8 mouse cellular contexts compared by ENCODE assay signal in the genomic region with DNA sequence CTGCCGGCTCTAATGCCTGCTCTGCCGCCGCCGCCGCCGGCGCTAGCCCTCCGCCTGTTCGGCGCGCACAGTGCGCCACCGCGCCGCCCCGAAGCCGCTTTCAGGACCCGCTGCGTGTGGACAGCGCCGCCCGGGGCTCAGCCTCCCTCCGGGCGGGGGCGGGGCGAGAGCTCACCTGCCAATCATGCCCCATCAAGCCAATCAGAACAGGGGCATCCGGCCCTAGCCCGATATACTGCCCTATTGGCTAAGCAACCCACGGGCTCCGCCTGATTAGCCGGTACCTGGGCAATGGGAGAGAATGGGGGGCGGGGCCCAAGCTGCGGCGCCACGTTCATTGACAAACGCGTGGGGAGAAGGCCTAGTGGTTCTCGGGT. TPM values are rescaled to one million over a fixed set of nuclear protein-coding genes. Genes with fewer than 3 reads are reported as not detected.
DNase-seq lines count a peak whose midpoint lies in the region; ATAC-seq lines count a peak whose summit lies in the region.

No protein-coding gene starts in this region.

- peak; percentile 65 for DNase-seq in c-Kit-positive CD71-positive TER-119-positive erythroid progenitor cells, embryonic 14.5 days (ENCODE audit: low spot score)
- DNase-seq in forebrain, embryonic 14.5 days (ENCODE audit: low spot score): peak; percentile 96
- peak; percentile 90 to 92 for DNase-seq in heart, postnatal 10 days
- DNase-seq in kidney, postnatal 25 days: peak; percentile 85 to 91
- DNase-seq in neural tube, embryonic 11.5 days (ENCODE audit: low spot score): peak; percentile 96

- H3K4me2 ChIP-seq in forebrain, embryonic 14.5 days (ENCODE audit: low read length): peak overlapping the region; percentile 64
- peak overlapping the region; percentile 53 for H3K4me2 ChIP-seq in liver, embryonic 16.5 days (ENCODE audit: low read depth, low read length)
- peak overlapping the region; percentile 64 for H3K4me2 ChIP-seq in neural tube, embryonic 11.5 days (ENCODE audit: low read depth)
- peak overlapping the region; percentile 90 for H3K4me2 ChIP-seq in stomach, embryonic 15.5 days

- under 1% methylated on average over 38 of the region's 38 CpGs for WGBS in forebrain, embryonic 14.5 days
- WGBS in liver, embryonic 16.5 days (ENCODE audit: insufficient replicate concordance): 0% methylated on average over 38 of the region's 38 CpGs
- WGBS in neural tube, embryonic 11.5 days: 0% methylated on average over 31 of the region's 38 CpGs
- WGBS in stomach, embryonic 15.5 days: under 1% methylated on average over 38 of the region's 38 CpGs

- peak overlapping the region; percentile 39 for H3K4me3 ChIP-seq in forebrain, embryonic 14.5 days (ENCODE audit: low read depth, low read length)
- peak overlapping the region; percentile 52 for H3K4me3 ChIP-seq in liver, embryonic 16.5 days (ENCODE audit: low read depth, low read length)
- peak overlapping the region; percentile 34 for H3K4me3 ChIP-seq in neural tube, embryonic 11.5 days (ENCODE audit: low read depth, low read length)
- peak overlapping the region; percentile 44 for H3K4me3 ChIP-seq in stomach, embryonic 15.5 days (replicated peaks)

- H3K9me3 ChIP-seq in forebrain, embryonic 14.5 days (replicated peaks; ENCODE audit: control insufficient read depth, low read length): no peaks in the 10 kb centered on the region
- no peaks in the 10 kb centered on the region for H3K9me3 ChIP-seq in liver, embryonic 16.5 days (replicated peaks; ENCODE audit: control insufficient read depth, low read length)
- H3K9me3 ChIP-seq in neural tube, embryonic 11.5 days (ENCODE audit: control insufficient read depth, low read length): no peaks in the 10 kb centered on the region
- H3K9me3 ChIP-seq in stomach, embryonic 15.5 days: no peaks in the 10 kb centered on the region

- H3K9ac ChIP-seq in forebrain, embryonic 14.5 days (ENCODE audit: low read length): peak overlapping the region; percentile 17; the same call in 1 of the 2 replicates
- H3K9ac ChIP-seq in liver, embryonic 16.5 days (ENCODE audit: low read depth, low read length): no peak overlapping the region
- H3K9ac ChIP-seq in neural tube, embryonic 11.5 days (ENCODE audit: low read length): no peak overlapping the region; the same call in 1 of the 2 replicates
- H3K9ac ChIP-seq in stomach, embryonic 15.5 days: no peak overlapping the region

- peaks cover 99% of the 10 kb centered on the region for H3K27me3 ChIP-seq in forebrain, embryonic 14.5 days (replicated peaks; ENCODE audit: control insufficient read depth, insufficient read depth, low read length)
- peaks cover 95% of the 10 kb centered on the region for H3K27me3 ChIP-seq in liver, embryonic 16.5 days (ENCODE audit: control insufficient read depth, insufficient read depth, low read depth, low read length)
- H3K27me3 ChIP-seq in neural tube, embryonic 11.5 days (ENCODE audit: control insufficient read depth, insufficient read depth, low read length): peaks cover 96% of the 10 kb centered on the region
- H3K27me3 ChIP-seq in stomach, embryonic 15.5 days (replicated peaks): peaks cover 93% of the 10 kb centered on the region

- H3K4me1 ChIP-seq in forebrain, embryonic 14.5 days (ENCODE audit: control insufficient read depth, insufficient read depth, low read length): peaks cover 5% of the 10 kb centered on the region; the same call in 1 of the 2 replicates
- no peaks in the 10 kb centered on the region; the same call in 1 of the 2 replicates for H3K4me1 ChIP-seq in liver, embryonic 16.5 days (ENCODE audit: control insufficient read depth, low read depth, low read length)
- H3K4me1 ChIP-seq in neural tube, embryonic 11.5 days (ENCODE audit: control insufficient read depth, insufficient read depth, low read length): peaks cover 14% of the 10 kb centered on the region
- peaks cover 18% of the 10 kb centered on the region for H3K4me1 ChIP-seq in stomach, embryonic 15.5 days

- no peaks in the 10 kb centered on the region for H3K36me3 ChIP-seq in forebrain, embryonic 14.5 days (ENCODE audit: control insufficient read depth, insufficient read depth, low read length)
- no peaks in the 10 kb centered on the region for H3K36me3 ChIP-seq in liver, embryonic 16.5 days (ENCODE audit: control insufficient read depth, insufficient read depth)
- H3K36me3 ChIP-seq in neural tube, embryonic 11.5 days (ENCODE audit: control insufficient read depth, insufficient read depth, low read length): no peaks in the 10 kb centered on the region
- no peaks in the 10 kb centered on the region for H3K36me3 ChIP-seq in stomach, embryonic 15.5 days

- no peak overlapping the region for H3K27ac ChIP-seq in forebrain, embryonic 14.5 days (ENCODE audit: low read depth, low read length)
- H3K27ac ChIP-seq in liver, embryonic 16.5 days (ENCODE audit: low read length): no peak overlapping the region
- H3K27ac ChIP-seq in neural tube, embryonic 11.5 days (ENCODE audit: low read depth, low read length): no peak overlapping the region
- no peak overlapping the region for H3K27ac ChIP-seq in stomach, embryonic 15.5 days

- intact Hi-C loops in heart, postnatal 10 days (cut with DNase I): no loop called here

- ATAC-seq in CD4-positive, CD25-positive, alpha-beta regulatory T cell, adult 4 months: peak; percentile 92
- peak; percentile 99 for ATAC-seq in forebrain, embryonic 14.5 days
- ATAC-seq in liver, embryonic 16.5 days (ENCODE audit: low read depth): peak; percentile 94
- ATAC-seq in neural tube, embryonic 11.5 days (ENCODE audit: insufficient read depth, low FRiP score, low TSS enrichment): peak; percentile 99
- ATAC-seq in stomach, embryonic 15.5 days (ENCODE audit: insufficient read depth, low FRiP score, low read depth): peak; percentile 99

RNA-seq across cellular contexts. Expression of gene Pax5, which starts 5.9 kb away (rescaled TPM):
- polyA plus RNA-seq in CD4-positive, CD25-positive, alpha-beta regulatory T cell, adult 4 months (2017; shearing (Covaris generic)): 1 to 10 TPM in 1 of 2 experiments, under 1 TPM in 1; 0.38 to 3.2 TPM
- polyA plus RNA-seq in forebrain, embryonic 14.5 days (2014; fragmentation: Nextera tagmentation; extraction: Ambion mirVana): 0.10 and 0.20 TPM in 2 replicates
- total RNA-seq in heart, postnatal 10 days (2021): 1 to 10 TPM; 1.1 to 1.2 TPM
- polyA plus RNA-seq in liver, embryonic 16.5 days (2015; fragmentation: Nextera tagmentation; extraction: Ambion mirVana): 0.36 and 0.54 TPM in 2 replicates
- polyA plus RNA-seq in neural tube, embryonic 11.5 days (2014; fragmentation: Nextera tagmentation; extraction: Ambion mirVana): 0.76 and 2.4 TPM in 2 replicates
- polyA plus RNA-seq in stomach, embryonic 15.5 days (2015; fragmentation: Nextera tagmentation; extraction: Ambion mirVana): 0.05 and 0.12 TPM in 2 replicates

RNA-seq across cellular contexts. Expression of gene Zcchc7, which starts 51.3 kb away (rescaled TPM):
- 100 to 1,000 TPM; 115 to 144 TPM for polyA plus RNA-seq in CD4-positive, CD25-positive, alpha-beta regulatory T cell, adult 4 months (2017; shearing (Covaris generic))
- polyA plus RNA-seq in forebrain, embryonic 14.5 days (2014; fragmentation: Nextera tagmentation; extraction: Ambion mirVana): 23.2 and 32.1 TPM in 2 replicates
- 10 to 100 TPM; 19.1 to 19.9 TPM for total RNA-seq in heart, postnatal 10 days (2021)
- 10.1 and 10.8 TPM in 2 replicates for polyA plus RNA-seq in liver, embryonic 16.5 days (2015; fragmentation: Nextera tagmentation; extraction: Ambion mirVana)
- 23.8 and 24.4 TPM in 2 replicates for polyA plus RNA-seq in neural tube, embryonic 11.5 days (2014; fragmentation: Nextera tagmentation; extraction: Ambion mirVana)
- polyA plus RNA-seq in stomach, embryonic 15.5 days (2015; fragmentation: Nextera tagmentation; extraction: Ambion mirVana): 40.2 and 48.7 TPM in 2 replicates
